Mouse (Mus musculus) thymus, postnatal 25 days (tissue): Measurements from ENCODE around the gene Secisbp2l.

Source experiments
- DNase-seq: peaks from one replicate; pipeline ENCODE4 v3.0.0; 2022

Secisbp2l gene

DNA sequence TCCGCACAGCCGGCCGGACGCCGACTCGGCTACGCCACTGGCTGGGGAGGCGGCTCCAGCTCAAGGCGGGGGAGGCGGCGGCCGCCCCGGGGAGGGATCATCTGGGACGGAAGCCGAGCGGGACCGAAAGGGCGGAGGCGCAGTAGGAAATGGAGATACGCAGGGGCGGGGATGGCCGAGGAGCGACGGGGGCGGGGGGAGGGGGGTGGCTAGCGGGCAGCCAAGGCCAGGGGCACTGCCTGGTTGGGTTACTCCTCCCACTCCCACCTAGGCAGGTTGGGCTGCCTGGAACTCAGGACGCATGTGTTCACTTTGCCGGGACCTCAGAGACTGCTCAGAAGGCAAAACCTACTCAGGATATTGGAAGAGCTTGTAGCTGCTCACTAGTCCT lies at the start of gene Secisbp2l:
Secisbp2l (minus strand) TSS at position 152 of the 391 bp plus-strand sequence.
- peak; percentile 92 for DNase-seq

DNA sequence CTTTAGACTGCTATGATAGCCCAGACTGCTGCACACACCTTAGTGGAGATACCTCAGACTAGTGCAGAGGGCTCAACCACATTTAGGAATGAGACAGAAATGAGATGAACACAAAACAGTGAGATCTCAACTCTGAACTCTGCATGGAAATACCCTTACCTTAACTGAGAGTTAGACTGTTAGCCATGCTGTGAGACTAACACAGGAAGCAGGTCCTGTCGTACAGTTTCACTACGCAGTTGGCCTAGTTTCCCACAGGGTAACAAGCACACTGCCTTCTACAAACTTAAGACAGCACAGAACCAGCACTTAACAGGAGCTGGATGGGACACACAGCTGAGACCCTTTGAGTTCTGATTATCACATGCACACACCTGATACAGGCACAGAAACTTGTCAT lies 47.3 kb upstream of the Secisbp2l start:
- no peak for DNase-seq

DNA sequence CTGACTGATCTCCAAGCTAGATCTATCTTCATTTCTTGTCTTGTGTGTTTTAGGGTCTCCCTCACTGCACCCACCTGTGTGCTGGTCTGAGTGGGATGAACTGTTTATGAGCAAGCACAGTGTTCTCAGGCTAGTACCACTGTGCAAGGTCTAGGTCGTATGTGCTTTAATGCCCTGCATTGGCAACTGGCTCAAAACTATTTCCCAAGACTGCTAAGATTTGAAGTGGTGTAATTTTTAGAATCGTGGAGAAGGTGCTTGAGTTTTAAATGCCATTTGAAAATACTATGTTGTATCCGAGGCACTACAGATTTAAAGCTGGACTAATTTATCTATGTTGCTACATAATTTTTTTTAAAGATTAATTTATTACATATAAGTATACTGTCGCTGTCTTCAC lies 45.2 kb upstream of the Secisbp2l start:
- no peak for DNase-seq

DNA sequence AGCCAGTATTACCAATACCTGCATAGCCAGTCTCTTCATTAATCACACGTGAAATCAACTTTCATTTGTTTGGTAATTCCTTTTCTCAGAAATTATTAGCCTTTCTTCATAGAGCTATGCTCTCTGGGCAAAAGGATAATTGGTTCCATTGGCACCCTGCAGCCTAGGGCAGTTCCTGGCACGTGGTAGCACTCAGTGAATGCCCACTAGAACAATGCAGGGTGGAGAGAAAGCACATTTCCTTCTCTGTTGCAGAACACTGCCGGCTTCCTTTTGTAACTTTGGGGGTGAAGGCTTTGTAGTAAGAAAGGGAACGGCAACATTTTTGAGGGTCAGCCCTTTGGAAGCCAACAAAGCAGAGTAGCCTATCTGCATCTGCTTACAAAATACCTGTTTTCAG lies 43.5 kb upstream of the Secisbp2l start:
- DNase-seq, result no peak

DNA sequence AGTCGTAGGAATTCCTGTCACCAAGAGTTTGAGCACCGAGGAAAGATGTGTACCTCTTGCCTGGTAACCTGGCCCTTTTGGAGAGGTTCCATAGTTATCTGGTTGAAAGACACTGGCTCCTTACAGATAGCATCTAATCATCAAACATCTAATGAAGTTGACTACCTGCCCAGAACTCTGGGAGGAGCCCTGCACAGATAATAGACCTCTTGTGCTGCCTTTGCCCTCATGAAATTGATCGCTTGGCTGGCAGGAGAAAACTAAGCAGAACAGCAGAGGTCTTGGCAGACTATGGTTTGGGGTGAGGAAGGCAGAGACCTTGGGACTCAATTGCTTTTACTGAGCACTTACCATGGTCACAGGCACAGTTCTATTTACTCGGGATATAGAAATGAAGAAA lies 37.7 kb upstream of the Secisbp2l start:
- DNase-seq, result no peak

DNA sequence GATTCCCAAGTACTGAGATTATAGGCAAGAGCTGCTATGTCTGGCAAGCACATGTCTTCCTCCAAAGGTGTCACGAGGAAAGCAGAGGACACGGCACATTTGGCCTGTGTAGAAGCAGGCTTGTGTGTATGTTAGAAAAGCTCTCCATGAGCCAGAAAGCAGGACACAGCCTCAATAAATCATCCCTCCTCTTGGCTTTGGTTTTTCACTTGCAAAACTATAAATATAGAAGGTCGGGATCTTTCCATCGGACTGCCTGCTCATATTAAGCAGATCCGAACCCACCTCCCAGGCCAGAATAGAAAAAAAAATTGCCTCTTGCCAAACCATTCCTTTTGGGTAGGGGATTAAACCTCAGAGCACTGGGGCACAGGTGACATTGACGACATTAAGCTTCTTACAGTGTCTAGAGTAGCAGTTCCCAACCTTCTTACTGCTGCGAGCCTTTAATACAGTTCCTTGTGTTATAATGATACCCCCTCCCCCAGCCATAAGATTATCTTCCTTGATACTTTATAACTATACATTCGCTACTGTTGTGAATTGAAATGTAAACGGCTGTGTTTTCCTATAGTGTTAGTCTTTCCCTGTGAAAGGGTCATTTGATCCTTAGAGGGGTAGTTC lies 31.4 kb upstream of the Secisbp2l start:
- DNase-seq, result no peak

DNA sequence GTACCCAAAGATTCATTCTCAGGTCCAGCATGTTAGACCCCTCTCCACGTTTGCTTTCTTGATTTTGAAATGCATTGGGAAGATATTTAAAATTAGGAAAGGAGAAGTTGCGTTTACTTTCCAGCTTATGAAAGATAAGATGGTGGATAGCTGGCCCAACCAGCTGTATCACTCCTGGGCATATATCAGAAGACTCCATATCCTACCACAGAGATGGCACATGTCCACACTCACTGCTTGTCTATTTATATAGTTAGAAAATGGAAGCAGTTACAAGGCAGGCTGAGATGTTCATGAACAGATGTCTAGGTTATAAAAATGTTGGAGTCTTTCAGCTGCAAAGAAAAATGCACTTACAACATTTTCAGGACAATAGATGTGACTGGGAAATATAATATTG lies 28.7 kb upstream of the Secisbp2l start:
- no peak for DNase-seq

DNA sequence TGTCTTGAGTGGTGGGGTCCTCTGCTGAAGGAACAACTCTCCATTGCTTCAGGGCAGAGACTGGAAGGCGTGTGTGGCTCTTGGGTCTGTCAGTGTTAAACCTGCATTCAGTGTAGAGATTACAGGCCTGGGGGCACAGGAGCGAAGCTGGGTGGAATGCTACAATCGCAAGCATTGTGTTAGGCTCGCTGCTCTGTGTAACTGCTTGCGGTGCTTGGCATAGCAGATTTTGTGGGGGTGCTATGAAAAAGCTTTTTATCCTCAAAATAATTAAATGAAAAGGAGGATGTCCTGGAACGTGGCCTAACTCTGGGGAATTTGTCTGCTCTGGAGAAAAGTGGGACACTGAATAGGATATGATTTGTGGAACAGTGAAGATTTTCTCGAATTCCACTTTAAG lies 26.9 kb upstream of the Secisbp2l start:
- no peak for DNase-seq

DNA sequence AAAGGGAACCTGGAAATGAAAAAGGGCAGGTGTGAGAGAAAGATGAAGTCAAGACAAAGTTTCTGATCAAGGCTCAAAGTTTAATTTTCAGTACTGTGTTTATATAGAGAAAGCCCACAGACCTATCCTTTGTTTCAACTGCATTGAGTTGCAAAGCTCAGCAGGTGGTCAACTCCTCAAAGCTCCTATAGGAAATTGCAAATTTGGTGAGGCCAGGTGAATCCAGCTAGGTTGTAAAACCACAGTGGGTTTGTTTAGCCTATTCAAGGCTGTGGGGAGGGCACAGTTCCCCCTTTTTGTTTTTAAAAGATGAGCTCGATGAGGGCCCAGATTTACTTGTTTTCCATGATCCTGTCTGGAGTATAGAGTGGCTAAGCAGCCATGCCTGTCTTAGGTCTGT lies 23.2 kb upstream of the Secisbp2l start:
- DNase-seq, result no peak

DNA sequence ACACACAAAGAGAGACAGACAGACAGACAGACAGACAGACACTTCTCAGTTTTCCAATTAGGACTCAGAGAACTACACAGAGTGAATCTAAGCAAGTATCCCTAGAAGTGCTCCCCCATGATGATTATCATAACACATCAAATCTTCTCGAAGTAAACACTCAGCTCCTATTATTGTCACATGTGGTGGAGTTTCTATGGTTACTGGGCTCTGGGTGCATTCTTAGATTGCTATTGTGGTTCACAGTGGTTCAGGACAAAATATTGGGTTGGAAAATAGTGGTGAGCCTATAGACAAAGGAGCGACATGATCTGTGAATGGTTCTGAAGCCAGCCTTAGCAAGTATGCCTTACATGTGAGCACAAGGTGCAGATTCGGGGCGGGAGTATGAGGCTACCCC lies 19.3 kb upstream of the Secisbp2l start:
- DNase-seq, result no peak

DNA sequence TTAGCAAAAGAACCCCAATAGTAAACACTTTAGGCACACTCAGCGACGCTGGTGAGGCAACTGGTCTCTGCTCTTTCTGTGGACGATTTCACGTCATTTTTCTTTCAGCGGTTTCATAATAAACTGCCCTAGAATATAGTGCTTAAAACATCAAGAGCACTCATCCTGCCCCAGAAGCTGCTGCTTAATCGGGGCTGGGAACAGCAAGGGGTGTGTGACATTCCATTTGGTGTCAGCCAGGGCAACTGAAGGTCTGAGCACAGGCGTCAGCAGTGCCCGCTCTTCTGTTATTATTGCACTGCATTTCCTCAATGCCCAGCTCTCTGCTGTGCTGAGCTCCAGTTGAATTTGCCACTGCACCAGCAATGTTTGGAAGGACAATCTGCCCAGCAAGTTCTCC lies 18.4 kb upstream of the Secisbp2l start:
- no peak for DNase-seq

DNA sequence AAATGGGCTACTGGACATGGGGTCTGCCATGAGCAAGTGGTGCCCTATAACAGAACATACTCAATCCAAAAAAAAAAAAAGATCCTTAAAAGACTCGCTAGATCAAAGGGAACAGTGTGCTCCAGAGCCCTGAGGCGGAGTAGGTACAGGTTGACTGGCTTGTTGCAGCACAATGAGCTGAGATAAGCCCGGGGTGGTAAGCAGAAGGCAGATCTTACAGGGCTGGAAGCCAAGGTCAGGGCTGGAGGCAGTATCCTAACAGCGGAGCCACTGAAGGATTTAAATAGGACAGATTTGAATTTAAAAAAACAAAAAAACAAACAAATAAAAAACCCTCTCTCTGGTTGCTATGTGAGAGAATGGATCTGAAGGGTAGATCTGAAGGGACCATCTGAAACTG lies 17.8 kb upstream of the Secisbp2l start:
- no peak for DNase-seq

DNA sequence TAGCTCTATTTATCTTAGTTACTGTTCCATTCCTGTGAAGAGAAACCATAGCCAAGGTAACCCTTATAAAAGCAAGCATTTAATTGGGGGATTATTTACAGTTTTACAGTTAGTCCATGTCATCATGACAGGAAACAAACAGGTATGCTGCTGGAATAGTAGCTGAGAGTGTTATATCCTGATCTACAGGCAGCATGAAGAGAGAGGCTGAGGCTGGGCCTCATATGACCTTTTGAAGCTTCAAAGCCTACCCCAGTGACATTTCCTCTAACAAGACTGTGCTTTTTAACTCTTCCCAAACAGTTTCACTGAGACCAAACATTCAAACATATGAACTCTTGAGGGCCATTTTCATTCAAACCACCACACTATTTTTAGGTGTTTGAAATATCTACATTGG lies 15.2 kb upstream of the Secisbp2l start:
- no peak for DNase-seq

DNA sequence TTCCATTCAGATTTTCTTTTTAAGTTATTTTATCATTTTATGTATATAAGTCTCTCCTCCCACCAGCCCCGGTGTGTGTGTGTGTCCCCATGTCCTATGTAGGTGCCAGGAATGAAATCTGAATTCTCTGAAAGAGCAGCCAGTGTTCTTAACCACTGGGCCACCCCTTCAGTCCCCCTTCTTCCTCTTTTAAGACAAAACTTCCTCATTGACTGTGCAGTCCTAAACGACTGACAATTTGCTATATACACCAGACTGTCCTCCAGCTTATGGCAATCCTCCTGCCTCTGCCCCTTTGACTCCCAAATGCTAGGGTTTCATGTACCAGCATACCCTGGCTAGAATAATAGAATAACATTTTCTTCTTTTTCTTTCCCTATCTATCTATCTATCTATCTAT lies 12.4 kb upstream of the Secisbp2l start:
- no peak for DNase-seq

DNA sequence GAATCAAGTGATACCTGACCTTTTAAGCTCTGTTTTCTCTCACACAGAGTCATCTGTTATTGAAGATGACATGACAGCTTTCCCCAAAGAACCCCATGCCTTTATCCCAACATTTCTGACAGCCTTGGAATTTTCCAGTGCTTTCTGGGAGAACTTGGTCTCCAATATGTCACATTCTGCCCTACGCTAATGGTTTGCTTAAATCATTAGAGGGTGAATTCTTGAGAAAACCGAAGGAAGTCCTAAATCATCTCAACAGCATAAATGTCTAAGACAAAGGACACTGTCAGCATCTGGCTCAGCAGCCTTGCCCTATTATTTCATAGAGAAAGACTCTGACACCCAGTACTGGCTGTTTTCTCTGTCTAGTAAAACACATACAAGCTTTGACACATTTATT lies 11.5 kb upstream of the Secisbp2l start:
- DNase-seq, result no peak

DNA sequence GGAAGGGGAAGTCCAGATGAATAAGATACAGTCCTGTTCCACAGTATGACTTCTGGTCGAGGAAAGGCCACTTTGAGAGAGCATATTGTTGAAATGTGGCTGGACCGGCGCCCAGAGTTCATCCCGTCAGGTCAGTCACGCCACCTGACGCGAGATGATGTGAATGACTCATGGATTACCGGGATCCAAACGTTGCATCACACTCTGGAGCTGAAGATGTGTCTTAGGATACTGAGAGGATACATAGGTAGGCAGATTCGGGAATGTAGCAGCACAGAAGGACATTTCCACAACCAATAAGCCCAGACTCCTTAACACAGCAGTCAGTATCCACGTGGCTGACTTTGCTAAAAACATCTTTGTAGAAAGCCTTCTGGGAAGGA lies 10.2 kb upstream of the Secisbp2l start:
- no peak for DNase-seq

DNA sequence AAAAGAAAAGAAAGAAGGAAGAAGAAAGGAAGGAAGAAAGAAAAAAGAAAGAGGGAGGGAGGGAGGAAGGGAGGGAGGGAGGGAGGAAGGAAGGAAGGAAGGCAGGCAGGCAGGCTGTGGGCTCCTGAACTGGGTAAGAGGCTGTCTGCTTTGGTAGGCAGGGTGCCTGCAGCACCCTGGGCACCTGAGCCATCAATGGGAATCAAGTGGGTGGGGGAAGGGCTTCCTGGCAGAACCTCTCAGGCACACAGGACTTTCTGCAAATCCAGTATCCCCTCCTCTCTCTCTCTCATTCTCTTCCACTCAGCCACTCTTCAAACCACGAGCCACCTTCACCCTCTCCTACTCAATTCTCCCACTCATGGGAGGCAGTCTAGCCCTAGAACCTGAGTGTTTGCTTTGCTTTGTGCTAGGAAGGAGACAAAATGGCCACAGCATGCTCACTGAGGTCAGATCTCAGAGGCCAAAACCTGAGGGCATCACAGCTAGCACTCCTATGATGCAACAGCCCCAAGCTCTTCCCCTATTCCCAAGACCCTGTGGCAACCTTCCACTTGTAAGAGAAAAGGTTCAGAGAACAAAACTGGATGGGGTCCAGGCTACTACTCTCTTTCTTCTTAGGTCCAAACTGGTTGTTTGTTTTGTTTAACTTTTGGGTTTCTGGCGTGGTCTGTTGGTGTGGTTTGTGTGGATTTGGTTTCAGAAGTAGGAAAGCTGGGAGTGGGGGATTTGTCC lies 9.6 kb upstream of the Secisbp2l start:
- DNase-seq, result peak; percentile 27

DNA sequence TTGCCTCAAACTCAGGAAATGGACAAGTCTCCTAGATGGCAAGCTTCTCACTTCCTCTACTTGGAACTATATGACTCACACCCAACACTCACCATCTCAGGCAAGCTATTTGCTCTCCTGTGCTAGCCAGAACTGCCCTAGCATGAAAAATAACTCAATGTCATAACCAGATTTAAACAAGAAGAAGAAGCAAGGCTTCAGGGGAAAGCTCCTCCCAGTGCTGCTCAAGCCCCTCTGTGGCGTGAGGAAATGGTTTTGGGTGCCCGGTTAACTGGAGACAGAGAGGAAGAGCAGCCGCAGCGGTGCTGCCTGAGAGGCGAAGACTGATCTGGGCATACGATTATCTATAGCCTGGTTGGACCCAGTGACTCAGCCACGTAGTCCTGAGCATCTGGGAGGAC lies 8.8 kb upstream of the Secisbp2l start:
- DNase-seq, result peak; percentile 49

DNA sequence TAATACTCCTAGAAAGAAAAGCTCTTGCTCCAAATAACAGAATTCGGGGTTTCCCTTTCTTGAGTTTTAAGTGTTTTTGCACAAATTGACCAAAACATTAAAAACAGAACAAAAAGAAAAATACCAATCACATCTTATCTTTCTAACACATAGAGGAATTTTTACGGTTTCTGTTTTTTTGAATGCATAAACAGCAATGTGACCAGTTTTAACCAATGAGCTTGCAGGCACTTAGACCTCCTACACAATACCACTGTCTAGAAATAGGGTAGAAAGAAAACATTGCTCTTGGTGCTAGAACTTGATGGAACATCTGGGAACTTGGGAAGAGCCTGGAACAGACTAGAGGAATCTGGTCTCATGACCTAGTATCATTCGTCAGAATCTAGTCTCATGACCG lies 7.6 kb upstream of the Secisbp2l start:
- DNase-seq, result no peak

DNA sequence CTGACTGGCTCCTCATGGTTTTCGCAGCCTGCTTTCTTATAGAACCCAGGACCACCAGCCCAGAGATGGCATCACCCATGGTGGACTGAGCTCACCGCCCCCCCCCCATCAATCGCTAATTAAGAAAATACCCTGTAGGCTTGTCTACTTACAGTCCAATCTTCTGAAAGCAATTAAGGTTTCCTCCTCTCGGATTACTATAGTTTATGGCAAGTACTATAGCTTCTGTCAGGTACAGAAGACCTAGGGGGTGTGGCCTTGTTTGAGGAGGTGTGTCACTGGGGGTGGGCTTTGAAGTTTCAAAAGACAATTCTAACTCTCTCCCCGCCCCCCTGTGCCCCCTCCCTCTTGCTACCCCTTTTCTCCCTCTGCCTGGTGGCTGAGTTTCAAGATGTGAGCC lies 6.6 kb upstream of the Secisbp2l start:
- DNase-seq, result no peak

DNA sequence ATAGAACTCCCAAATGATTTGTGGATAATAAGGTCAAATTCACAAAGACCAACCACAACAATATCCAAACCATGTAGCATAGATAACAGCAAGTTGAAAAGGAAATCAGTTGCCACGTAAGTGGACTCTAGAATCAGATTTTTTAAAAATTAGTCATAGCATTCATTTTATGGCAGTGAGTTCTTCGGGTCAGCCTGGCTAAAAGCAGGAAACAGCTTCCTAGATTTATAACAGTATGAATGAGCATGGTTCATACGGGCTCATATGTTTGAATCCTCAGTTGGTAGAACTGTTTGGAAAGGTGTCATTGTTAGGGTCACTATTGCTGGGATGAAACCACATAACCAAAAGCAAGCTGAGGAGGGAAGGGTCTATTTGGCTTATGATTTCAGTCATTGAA lies 6.1 kb upstream of the Secisbp2l start:
- no peak for DNase-seq

DNA sequence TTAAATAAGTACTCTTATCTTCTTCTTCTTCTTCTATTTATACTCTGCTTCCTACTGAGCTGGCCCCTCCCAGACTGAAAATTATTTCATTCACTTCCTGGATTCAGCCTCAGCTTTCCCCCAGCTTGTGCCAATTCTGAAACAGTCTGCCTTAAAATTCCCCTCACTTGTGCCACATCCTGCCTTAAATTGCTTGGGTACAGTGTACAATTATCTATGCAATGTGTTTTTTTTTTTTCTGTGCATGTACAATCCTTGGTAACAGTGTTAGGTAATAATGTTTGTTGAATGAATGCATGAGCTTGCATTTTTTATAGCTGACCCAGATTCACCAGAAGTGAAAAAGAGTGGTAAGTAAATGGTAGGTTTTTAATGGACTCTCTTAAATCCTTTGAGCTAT lies 5.7 kb upstream of the Secisbp2l start:
- no peak for DNase-seq

DNA sequence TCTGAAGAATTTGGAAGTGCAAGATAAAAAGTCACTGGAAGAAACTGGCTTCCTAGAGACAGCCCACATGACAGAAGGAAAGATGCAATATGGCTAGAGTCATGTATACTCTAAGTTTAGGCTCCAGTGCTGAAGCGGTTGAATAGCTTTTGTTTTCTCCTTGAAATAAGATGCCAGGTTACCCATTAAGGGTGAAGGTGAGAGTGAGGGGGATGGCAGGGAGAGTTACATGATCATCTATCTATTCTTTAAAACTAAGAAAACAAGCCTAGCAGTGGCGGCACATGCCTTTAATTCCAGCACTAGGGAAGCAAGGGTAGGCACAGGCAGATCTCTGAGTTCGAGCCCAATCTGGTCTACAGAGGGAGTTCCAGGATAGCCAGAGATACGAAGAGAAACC lies 2.4 kb upstream of the Secisbp2l start:
- no peak for DNase-seq

DNA sequence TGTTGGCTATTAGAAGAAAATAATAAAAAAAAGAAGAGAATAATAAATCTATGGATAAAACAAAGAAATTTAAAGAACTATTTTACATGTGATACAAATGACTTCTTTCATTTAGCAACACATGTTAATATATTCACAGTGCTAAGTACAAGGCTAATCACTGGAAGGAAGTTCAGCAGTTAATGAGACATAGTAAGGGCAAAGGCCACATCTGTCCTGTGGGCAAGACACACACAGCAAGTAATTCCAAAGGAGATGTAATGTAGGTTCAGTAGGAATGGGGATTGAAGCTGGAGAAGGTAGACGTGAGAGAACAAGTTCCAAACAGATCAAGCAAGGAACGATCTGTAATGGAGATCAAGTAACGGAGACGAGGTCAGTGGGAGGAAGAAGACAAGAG lies 1.7 kb upstream of the Secisbp2l start:
- no peak for DNase-seq

DNA sequence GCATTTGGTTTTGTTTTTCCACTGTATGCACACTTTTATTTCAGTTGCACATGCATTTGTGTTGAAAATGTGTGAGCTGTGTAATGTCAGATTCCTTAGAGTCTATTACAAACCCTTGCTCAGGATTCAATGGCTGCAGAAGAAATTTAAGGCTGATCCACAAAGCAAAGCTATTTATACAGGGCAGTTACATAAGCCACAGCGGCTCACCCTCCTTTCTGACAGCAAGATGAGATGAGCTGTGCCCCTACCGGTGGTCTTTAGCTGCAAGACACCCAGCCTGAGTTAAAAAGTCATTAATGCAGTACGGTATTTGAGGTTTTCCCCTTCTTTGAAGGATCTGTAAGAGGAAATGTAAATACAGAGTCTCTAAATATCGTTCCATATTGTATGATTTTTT lies 1.2 kb upstream of the Secisbp2l start:
- no peak for DNase-seq
